Mouse (Mus musculus): ENCODE measurements around the gene Ccs.
A peak's percentile ranks its signal among the peaks of the same experiment; 100 is the strongest.
"Not testable (repeated sequence)": the region's sequence is repeated elsewhere in the genome, so short reads cannot be mapped to it uniquely, and the experiment has no call there.

Gene Ccs

DNA sequence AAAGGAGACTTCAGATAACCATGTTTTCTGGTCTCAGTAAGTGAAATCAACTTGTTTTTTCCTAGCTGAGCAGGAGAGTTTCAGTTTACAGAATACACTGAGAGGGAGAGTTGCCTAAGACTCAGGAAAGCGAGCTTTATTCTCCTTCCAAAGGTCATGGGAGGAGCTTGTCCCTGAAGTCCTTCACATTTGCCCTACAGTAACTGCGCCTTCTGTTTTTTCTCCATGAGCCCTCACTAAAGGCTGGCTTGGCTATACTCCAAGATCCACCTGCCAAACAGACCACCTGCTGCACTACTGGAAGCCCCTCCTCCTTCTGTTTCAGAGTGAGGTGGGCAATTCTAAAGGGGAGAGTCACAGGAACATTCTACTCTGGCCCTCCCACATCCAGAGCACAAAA lies 3.0 kb downstream of the Ccs start:
- no peak for DNase-seq (ENCODE audit: low spot score in 2 of 2)

DNA sequence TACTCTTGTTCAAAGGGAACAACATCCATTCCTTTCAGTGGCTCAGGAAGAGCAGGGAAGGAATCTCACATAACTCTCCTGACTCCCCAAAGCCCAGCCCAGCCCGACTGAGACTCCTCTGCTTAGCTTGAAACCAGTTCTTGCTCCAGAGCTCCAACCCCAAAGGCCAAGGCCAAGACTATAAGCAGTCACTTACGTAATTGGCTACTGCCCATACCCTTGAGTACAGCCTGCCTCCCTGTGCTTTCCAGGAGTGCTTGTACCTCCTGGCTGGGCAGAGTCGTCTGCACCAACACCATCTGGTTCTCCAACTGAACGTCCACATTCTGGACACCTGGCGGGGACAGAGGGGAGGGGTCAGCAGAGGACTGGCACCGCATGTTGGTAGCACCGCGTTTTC lies 5.2 kb downstream of the Ccs start:
- no peak for DNase-seq (ENCODE audit: low spot score in 2 of 2)

DNA sequence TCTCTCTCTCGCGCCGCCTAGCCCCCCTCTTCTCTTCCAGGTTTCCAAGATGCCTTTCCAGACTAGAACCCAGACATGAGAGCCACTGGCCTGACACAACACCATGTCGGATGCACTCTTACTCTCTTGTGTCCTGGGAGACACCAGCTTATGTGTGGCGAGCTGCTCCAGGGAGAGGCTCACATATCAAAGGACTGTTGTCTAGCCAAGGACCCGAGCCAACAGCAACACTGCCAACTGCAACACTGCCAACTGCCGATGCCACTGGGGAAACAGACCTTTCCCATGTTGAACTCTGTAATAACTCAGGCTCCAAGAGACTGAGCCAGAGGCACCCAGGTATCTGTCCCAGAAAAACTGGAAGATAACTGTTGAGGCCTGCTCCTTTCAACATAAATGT lies 10.0 kb downstream of the Ccs start:
- DNase-seq (ENCODE audit: low spot score in 2 of 2): peak; percentile 73 to 78

DNA sequence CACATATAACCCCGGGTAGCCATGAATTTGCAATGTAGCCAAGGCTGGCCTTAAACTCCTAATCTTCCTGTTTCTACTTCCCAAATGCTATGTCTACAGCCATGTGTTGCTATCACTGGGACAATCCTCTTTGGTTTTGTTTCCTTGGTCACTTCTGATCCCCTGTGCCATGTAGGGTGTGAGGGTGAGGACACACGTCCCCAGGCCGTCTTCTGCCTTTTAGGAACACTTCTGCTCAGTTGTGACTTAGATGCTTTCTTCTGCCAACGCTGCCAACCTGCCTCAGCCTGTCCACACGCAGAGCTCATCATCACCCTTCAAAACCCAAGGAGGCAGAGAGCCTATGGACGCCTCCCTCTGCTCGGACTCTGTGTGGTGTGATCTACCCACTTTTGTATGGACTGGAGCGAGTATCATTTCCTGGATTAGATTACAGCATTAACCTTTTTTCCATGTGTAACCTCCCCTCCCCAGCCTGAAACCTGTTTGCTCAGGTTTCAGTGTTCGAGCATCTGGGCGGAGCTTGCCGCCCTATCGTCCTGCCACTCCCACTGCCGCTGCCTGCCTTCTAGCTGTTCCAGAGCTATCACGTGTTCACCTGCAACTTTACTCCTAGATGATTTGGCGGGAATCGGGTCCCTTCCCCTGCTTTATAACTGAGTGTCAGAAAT lies 10.6 kb downstream of the Ccs start:
- DNase-seq (ENCODE audit: low spot score in 2 of 2): no peak

DNA sequence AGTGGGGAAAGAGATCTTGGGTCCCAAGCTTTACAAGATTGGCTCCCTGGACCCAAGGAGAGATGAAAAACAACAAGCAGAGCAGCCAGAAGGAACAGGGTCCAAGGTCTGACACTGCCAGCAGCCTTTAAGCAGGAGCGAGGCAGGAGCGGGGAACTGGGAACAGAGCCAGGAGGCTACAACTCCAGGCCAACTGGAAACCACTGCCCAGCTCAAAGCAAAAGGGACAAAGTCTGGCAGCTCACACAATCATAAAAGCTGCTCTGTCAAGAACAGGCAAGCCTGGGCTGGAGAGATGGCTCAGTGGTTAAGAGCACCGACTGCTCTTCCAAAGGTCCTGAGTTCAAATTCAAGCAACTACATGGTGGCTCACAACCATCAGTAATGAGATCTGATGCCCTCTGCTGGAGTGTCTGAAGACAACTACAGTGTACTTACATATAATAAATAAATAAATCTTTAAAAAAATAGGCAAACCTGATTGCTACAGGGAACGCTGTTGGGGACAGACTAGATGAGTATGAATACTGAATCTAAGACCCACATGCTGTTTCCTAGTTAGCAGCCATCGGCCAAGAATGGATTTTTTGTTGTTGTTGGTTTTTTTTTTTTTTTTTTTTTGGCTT lies 18.3 kb downstream of the Ccs start:
- DNase-seq (ENCODE audit: low spot score in 2 of 2): peak; percentile 88 to 89

DNA sequence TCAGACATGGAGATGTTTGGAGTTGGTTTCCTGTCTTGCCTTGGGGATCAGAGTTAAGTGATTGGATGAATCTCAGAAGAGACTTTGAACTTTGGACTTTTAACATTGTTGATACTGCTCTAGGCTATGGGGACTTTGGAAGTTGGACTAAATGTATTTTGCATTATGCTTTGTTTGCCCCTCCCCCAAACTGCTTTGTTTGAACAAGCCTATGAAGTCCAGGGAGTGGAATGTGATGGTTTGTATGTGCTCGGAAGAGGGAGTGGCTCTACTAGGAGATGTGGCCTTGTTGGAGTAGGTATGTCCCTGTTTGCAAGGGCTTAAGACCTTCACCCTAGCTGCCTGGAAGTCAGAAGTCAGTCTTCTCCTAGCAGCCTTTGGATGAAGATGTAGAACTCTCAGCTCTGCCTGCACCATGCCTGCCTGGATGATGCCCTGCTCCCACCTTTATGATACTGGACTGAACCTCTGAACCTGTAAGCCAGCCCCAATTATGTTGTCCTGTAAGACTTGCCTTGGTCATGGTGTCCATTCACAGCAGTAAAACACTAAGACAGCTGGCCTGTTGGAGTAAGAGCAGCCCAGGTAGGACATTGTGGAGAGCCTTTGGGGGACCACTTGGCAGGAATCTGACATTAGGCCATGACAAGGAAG lies 21.8 kb downstream of the Ccs start:
- DNase-seq (ENCODE audit: low spot score in 2 of 2): no peak

DNA sequence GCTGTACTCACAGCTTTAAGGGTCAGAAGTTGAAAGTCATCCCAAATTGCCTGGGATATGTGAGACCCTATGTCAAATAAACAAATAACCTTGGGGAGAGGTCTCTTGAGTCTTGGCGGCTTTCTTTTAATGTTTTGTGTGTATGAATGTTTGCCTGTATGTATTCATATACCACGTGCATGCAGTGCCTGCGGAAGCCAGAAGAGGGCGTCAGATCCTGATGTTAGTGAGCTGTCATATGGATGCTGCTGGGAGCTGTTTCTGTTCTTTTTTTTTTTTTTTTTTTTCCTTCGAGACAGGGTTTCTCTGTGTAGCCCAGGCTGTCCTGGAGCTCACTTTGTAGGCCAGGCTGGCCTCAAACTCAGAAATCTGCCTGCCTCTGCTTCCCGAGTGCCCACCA lies 26.1 kb downstream of the Ccs start:
- DNase-seq (ENCODE audit: low spot score in 2 of 2): peak in 1 of 2 experiments; percentile 54

DNA sequence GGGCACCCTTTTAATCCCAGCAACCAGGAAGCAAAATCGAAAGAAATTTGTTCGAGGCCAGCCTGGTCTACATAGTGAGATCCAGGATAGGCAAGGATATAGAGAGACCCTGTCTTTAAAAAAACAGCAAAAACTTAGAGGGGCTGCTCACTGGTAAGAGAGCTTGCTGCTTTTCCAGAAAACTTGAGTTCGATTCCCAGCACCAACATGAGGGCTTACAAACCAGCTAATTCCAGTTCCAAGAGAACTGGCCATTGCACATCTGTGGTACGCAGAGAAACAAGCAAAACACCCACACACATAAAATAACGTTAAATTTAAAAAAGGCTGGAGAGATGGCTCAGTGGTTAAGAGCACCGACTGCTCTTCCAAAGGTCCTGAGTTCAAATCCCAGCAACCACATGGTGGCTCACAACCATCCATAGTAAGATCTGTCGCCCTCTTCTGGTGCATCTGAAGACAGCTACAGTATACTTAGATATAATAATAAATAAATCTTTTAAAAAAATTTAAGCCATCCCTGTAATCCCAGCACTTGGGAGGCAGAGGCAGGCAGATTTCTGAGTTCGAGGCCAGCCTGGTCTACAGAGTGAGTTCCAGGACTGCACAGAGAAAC lies 26.7 kb downstream of the Ccs start:
- DNase-seq (ENCODE audit: low spot score in 2 of 2): not testable (repeated sequence)

DNA sequence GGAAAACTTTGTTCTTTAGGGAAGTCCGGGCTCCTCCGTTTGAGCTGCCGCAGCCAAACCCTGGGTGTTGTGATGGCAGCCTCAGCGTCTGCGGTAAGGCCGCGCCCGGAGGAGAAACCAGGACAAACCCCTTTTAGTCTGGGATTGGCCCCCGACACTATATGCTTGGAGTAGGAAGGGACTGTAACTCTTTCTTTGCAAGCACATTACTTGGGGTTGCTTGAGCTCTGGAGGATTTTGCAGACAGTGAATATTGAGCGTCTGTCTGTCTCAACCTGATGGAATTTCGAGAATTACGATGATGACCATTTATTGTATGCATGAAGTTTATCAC lies 27.3 kb downstream of the Ccs start:
- no peak for DNase-seq (ENCODE audit: low spot score in 2 of 2)

DNA sequence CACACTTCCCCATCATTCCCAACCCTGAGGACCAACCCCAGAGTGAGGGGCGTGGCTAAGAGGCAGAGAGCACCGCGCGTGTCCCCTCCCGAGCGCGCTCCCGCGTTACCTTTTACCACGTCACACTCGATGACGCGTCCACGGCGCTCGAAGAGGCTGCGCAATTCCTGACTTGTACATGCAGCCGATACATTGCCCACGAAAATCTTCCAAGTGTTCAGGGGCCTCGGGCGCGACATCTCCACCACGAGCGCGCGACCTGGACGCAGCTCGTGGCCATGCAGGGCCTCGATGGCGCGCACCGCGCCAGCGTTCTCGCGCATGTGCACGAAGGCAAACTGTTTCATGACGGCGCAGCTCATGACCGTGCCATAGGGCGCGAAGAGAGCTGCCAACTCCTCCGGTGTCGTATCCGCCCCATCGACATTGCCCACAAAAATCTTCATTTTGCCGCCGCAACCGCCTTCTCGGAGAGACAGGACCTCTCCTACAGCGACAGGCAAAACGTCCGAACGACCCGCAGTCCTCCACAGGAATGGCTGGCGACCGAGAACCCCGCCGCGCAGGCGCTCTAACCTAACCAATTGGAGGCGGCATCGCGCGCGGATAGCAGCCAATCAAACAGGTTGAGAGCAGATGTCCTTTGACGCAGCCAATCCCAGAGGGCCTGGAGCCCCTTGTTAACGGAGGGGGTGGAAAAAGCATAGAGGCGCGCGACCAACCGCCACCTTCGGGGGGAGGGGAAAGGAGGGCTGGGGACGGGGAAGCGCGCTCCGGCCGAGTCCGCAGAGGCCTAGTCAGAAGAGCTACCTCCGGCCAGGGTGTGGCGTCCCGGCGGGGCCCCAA lies 27.8 kb downstream of the Ccs start, which contains the start of the genes Gm21992 and Rbm14:
Gene Gm21992, minus strand, starts transcription at position 550 of the 846 bp plus-strand sequence.
Gene Rbm14, minus strand, starts transcription at position 572 of the 846 bp plus-strand sequence.
- peak; percentile 99 for DNase-seq (ENCODE audit: low spot score in 2 of 2)

DNA sequence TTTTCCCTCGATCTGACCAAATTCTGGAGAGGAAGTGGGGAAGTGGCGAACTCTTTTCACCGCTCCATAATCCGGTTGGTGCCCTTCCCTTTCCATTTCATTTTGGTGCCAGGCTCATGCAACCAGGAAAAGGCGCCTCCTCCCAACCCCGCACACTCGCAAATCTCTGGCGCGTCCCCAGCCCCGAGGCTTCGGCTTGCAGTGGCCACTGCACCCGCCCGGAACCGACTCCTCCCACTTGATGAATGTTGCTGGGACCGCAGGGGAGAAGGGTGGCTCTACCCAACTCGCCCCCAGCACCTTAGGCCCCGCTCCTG lies 28.4 kb downstream of the Ccs start:
- DNase-seq (ENCODE audit: low spot score in 2 of 2): no peak

DNA sequence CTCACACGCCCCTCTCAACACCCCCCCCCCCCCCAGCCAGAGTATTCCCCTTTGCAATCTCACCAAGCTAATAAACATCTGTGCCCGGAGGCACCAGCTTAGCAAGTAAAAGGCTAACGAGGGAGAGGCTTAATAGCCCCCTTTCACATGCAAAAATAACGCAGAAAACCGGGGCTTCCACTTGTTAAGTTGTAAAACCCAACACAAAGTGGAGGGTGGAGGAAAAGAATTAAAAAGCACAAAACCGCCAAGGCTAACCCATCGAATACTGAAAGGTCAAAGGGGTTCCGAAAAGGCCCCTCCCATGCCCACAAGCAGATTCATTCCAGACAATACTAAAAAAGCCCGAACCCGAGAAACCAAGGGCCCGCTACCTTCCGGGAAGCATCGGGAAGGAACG lies 28.8 kb downstream of the Ccs start:
- DNase-seq (ENCODE audit: low spot score in 2 of 2): no peak

DNA sequence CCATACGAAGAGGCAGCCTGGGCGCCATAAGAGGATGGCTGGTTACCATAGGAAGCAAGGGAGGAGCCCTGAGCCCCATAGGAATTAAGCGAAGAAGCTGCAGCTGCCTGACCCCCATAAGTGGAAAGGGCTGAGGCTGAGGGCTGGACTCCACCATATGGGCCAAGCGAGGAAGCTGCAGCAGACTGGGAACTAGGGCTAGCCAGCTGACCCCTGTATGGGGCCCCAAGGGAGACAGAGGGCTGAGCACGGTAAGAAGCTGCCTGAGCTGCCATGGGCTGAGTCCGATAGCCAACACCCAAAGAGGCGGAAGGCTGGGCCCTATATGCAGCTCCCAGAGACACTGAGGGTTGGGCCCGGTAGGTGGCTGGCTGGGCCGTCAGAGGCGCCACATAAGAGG lies 35.8 kb downstream of the Ccs start:
- no peak for DNase-seq (ENCODE audit: low spot score in 2 of 2)

DNA sequence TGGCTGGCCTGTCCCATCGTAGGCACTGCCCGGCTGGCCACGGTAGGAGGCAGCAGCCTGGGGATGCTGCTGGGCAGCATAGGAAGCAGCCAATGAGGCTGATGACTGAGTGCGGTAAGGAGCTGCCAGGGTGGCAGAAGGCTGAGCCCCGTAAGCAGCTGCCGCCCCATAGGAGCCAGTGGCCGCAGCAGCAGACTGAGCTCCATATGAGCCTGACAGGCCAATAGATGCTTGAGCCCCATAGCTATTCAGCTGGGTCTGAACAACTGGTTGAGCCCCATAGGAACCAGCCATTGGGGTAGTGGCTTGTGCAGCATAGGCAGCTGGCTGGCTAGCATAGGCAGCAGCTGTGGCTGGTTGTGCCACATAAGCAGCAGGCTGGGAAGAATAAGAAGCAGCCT lies 36.4 kb downstream of the Ccs start:
- DNase-seq (ENCODE audit: low spot score in 2 of 2): no peak

DNA sequence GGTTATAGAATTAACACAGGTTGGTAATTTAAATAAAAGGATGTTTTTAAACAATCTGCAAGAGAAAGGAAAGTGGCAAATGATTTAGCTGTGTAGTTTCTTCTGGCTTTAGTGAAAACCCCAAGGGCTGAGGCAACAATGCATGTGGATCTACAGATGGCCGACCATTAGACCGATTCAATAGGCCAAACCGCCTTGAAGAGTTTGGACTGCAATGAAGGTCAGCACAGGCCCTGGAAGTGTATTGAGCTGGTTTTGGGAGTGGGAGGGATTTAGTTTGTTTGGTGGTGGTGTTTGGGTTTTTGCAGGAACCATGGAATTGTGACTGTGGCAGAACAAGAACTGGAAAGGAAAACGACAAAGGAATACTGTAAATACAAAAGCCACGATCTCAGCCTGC lies 40.0 kb downstream of the Ccs start:
- DNase-seq (ENCODE audit: low spot score in 2 of 2): no peak

DNA sequence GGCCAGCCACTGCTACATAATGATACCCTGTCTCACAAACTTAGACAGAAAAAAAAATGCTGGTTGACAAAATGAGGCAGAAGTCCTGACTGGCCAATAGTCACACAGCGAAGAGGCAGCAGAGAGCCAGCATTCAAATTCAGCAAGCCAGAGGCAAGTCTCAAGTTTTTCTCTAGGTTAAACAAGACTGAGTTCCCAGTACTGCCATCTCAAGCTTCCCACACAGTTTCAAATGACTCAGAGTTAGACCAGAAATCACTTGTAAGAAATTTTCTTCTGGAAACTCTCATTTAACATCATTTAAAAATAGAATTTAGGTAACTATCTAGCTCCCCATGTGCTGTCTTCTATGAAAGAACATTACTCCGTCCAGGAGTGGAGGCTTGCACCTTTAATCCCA lies 41.3 kb downstream of the Ccs start:
- no peak for DNase-seq (ENCODE audit: low spot score in 2 of 2)

DNA sequence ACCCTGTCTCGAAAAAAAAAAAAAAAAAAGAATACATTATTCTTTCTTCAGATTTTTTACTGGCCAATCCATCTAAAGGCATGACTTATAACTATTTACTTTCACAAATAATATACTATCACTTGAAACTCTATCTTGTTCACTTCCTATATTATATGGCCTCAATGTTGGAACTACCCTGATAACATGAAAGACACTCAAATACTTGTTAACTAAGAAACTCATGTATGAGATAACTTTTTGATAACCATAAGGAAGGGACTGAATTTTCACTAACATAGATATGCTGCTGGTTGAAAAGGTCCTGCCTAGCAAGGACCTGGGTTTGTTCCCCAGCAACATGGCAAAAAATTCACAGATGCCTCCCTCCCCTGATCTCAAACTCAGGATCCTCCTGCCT lies 43.2 kb downstream of the Ccs start:
- no peak for DNase-seq (ENCODE audit: low spot score in 2 of 2)

DNA sequence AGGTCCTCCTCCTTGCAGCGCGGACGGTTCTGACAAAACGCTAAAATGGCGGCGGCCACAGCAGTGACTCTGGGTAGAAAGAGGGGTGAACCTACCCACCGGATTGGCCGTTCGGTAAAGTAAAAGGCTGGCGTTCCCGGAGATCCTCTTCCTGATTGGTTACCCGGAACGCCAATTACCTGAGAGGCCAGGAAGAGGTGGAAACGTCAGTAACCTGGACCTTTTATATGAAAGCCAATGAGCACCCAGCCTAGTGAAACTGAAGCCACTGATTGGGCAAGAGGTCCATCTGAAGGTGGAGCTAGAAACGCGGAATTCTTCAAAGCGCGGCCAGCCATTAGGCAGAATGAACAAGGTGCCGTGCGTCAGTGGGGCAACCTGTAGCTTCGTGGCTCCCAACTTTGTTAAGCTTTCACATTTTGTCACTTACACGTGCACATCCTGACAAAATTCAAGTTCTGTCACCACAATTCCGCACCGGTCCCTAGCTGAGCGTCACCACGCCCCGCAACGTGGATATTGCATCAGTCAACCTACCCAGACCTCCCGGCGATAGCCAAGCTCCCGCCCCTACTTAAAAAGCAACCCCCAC lies 45.2 kb downstream of the Ccs start, which contains the start of gene Rbm4:
Gene Rbm4, minus strand, starts transcription at position 71 of the 592 bp plus-strand sequence.
- peak; percentile 99 for DNase-seq (ENCODE audit: low spot score in 2 of 2)

DNA sequence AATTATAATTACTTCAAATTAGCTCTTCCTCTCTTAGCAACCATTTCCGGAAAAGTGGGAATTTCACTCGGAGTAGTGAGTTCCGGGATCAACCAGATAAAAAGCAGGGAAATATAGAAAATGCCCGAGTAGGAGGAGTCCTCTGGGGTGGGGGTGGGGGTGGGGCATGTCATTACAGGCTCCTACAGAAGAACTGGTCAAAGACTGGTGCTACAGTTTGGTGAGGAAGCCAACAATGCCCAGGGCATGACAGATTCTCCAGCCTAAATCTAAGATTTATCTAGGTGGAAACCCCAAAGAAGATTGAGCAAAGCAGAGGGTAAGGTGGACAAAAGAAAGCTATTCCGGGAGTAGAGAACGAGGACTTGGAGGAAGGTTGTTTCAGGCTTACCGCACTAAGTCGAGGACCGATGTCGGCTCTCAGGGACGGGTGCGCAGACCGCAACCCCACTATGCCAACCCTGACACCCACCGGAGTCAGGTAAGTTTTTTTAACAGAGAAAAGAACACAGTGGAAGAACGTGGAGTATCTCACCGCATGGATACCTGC lies 45.8 kb downstream of the Ccs start:
- no peak for DNase-seq (ENCODE audit: low spot score in 2 of 2)

DNA sequence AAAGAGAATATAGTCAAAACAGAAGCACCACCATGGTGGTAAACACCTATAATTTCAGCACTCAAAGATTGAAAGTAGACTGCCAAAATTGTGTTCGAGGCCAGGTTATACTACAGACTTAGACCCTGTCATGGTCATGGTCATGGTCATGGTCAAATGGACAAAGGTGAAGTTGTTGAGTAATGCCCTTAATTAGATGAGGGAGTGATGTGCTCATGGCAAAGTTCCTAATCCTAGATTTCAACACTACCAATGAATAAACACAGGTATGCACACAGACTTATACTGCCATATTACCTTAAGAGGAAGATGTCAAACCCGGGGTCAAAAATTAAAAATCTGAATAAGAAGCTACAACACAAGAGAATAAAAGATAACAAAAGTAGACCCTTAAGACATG lies 52.8 kb downstream of the Ccs start:
- no peak for DNase-seq (ENCODE audit: low spot score in 2 of 2)

DNA sequence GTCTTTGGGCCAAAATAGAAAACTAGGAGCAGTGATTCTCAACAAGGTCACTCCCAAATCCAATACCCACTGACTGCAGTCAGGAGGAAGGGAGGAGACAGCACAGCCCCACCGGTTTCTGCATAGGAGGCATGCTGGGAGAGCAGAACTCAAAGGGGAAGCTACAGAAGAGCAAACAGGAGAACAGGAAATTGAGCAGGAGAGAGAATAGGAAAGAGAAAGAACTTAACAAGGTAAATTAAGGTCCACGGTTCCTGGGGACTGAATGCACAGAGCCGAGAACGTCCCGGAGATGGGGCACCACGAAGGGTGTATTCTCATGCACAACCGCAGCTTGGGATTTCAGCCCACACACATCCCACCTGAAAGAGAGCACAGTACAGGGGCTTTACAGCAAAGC lies 53.9 kb downstream of the Ccs start:
- DNase-seq (ENCODE audit: low spot score in 2 of 2): no peak
